Mouse (Mus musculus): ENCODE measurements around the gene Mpp2.

GRCm38 (mm10) chr11:102039487-102040137 lies 48.7 kb downstream of the Mpp2 start:
- TF ChIP-seq CTCF (IDR thresholded peaks at IDR 0.05; ENCODE audit: low read depth, low read length) (no peak), POLR2A (IDR thresholded peaks at IDR 0.05; ENCODE audit: borderline replicate concordance, low read depth, low read length) (no peak)
